Mouse (Mus musculus): ENCODE measurements around the gene Tmem117.
A peak's percentile ranks its signal among the peaks of the same experiment; 100 is the strongest.

The Tmem117 gene

GRCm38 (mm10) chr15:94628830-94629601 lies at the start of gene Tmem117:
Gene Tmem117 (plus strand): TSS chr15:94629232.
- peak; percentile 94 for DNase-seq

DNA sequence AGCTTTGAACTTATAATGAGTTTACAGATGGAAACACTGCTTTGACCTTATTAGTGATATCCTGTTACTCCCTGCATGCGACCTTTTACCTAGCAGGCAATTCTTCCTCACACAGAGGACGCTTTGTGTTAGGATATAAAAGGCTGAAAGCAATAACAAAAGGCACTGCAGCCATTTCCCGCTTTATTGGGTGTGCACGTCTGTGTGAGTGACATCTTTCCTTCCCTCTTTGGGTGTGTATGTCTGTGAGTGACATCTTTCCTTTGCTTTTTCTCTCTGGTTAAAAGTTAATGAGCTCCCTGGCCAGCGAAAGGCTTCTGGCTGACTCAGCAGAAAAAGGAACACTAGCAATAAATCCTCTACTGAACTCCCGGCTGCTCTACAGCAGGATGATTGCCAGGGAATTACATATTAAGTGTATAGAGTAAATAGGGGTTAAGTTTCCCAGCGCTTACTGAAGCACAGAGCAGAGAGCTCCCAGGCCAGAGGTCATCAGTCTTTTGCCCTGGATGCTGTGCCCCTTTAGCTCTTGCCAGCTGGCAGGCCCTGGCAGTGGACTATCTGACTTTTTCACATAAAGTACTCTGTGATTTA lies 46.9 kb upstream of the Tmem117 start:
- no peak for DNase-seq

- DNase-seq: no peak
Observed at GRCm38 (mm10) chr15:94583153-94583552, 45.9 kb upstream of the Tmem117 start.

- DNase-seq: no peak
Observed at GRCm38 (mm10) chr15:94584738-94585137, 44.3 kb upstream of the Tmem117 start.

- no peak for DNase-seq
Observed at GRCm38 (mm10) chr15:94587826-94588715, 41.0 kb upstream of the Tmem117 start.

DNA sequence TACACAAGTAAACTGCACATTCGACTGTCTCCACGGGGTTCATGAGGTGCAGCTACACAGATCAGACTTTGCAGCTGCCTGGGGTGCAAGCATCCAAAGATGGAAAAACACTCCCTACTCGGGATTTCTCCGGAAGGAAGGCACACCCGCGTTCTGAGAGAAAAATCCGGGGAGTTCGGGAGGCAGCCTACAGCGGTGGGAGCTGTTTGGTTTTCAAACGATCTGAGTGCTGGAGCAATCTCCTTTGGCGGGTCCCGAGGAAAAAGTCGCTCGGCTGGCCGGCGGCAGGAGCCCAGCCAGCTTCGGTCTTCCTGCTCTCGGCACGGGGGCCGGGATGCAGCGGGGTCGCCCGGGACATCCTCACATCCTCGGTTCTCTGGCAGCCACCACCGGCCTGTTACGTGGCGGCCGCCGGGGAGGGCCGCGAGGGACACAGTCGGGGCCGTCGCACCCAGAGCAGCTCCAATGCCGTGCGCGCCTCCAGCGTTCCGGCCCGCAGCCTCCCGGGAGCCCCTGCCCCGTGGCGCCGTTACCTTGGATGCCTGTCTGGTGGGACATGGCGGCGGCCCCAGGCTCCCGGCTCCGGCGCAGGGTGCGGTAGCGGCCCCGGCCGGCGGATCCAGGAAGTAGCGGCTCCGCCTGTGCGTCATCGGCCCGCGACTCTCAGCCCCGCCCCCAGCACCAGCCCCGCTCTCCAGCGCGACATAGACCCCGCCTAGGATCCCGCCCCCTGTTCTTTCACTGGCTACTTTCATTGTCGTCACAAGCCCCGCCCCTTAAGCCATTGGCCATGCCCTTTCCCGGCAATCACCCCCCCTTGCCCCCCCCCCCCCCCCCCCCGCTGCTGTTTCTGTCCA lies 39.6 kb upstream of the Tmem117 start, which contains the start of gene Twf1:
TSS of gene Twf1 (minus strand) at position 671 of the 857 bp plus-strand sequence.
- DNase-seq: peak; percentile 100

- no peak for DNase-seq
Observed at GRCm38 (mm10) chr15:94590083-94590482, 38.9 kb upstream of the Tmem117 start.

- DNase-seq: peak; percentile 91
Observed at GRCm38 (mm10) chr15:94591356-94591755, 37.7 kb upstream of the Tmem117 start.

- DNase-seq: no peak
Observed at GRCm38 (mm10) chr15:94593586-94593985, 35.4 kb upstream of the Tmem117 start.

DNA sequence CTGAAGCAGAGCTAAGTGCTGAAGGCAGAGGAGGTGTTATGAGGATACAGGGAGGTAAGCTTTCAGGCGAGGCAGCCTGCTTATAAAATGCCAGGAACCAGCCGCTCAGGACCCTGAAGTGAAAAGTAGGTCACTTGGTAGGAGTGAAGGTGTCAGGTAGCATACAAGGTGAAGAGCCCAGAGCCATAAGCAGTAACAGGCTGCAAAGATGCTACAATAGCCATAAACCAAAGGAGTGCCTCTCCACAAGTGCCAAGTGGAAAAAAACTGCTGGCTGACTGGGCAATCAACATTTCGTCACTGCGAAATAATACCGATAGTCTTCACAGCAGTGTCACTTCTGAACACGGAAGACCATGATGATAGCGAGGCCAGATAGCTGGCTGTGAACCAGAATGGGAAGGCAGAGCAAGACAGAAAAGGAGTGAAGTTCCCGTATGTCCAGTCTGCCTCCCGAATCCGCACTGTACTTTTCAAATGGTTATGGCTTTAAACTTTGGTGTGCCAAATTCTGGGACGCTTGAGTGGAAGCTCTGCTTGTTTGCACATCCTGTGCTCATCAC lies 28.8 kb upstream of the Tmem117 start:
- DNase-seq: no peak

GRCm38 (mm10) chr15:94601339-94601738 lies 27.7 kb upstream of the Tmem117 start:
- DNase-seq: no peak

DNA sequence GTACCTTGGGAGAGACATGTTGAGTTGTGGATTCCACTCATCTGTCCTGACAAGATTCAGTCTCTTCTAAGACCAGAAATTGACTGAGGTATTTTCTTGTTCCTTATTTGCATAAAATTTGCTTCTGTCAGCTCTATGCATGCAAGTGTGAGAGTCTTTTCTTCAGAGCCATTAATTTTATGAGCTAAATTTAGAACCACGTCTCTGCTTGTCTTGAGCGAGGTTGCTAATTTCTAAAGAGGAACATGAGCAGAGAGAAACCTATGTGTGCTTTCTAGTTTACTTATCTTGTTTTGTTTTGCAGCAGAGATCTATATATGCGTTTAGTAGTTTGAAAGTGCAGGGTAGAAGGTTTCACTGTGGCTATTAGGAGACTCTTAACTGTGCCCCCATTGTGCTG lies 26.6 kb upstream of the Tmem117 start:
- no peak for DNase-seq

- DNase-seq: no peak
Observed at GRCm38 (mm10) chr15:94607768-94608167, 21.3 kb upstream of the Tmem117 start.

GRCm38 (mm10) chr15:94616036-94616435 lies 13.0 kb upstream of the Tmem117 start:
- DNase-seq: no peak

- peak; percentile 21 for DNase-seq
Observed at GRCm38 (mm10) chr15:94620909-94621308, 8.1 kb upstream of the Tmem117 start.

DNA sequence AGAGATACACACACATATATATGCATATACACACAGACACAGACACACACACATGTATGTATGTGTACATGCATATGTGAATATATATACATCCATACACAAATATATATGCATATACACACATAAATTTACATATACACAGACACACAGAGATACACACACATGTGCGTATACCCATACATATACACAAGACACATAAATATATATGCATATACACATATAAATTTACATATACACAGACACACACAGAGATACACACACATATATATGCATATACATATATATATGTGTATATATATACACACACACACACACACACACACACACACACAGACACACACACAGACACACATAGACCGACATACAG lies 586 bp upstream of the Tmem117 start:
- no peak for DNase-seq

DNA sequence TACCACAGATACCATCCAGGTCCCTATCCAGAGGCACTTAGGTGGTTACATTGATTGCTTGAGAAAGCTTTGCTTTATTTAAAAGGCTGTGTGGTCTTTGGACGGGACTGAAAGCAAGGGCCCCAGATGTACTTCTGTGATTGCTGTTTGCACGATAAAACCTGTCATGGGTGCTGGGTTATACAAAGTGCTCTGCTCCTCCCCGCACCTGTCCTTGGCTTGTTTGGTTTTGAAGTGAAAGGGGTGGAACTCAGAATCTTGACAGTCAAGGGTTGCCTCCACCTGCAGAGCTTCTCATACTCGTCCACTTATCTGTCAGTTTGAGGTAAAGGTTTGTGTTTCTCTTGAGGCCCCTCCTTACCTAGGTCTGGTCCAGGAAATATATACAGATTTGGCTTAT lies 1.5 kb downstream of the Tmem117 start:
- DNase-seq: peak; percentile 64

DNA sequence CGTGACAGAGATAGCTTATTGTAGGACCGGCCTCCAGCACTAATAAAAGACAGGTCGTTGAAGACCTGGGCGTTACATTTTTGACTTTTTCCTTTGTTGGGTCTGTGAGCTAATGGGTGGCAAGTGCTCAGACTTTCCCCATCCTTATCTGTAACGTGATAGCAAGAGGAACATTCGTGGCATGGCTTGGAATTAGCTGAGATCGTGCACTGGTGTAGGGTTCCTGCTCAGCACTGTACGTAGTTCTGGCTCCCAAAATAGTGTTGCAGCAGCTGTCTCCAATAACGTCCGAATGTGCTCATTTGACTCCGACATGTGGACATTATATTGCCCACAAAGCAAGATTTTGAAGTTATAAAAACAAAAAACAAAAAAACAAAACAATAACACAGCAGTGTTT lies 5.5 kb downstream of the Tmem117 start:
- peak; percentile 68 for DNase-seq

- DNase-seq: peak; percentile 58
Observed at GRCm38 (mm10) chr15:94638207-94638606, 9.2 kb downstream of the Tmem117 start.

GRCm38 (mm10) chr15:94639126-94639525 lies 10.1 kb downstream of the Tmem117 start:
- no peak for DNase-seq

- no peak for DNase-seq
Observed at GRCm38 (mm10) chr15:94646012-94646411, 17.0 kb downstream of the Tmem117 start.

DNA sequence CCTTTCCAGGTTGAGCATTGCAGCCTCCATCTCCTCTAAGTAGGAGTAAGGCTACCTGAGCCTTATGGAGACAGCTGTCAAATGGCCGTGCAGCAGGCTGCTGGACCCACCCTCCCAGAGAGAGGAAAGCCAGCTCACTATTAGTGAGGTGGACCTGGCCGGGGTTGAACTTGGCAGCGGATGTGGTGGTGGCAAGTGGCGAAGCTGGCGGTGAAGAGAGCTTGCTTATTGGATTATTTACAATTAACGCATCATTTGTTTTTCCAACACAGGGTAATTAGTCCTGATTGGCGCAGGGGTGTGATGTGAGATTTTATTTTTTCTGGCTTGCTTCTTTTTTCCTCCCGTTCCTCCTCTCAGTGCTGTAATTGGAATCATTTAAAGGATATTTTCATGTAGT lies 19.4 kb downstream of the Tmem117 start:
- DNase-seq: no peak

Measured in heart, adult 11 months (tissue).